Mouse (Mus musculus) kidney, postnatal 0 days (tissue): ENCODE results near the gene Pcdh18. TPM values are rescaled to one million over a fixed set of nuclear protein-coding genes. Genes with fewer than 3 reads are reported as not detected.

Experiments used
- ATAC-seq: fragments of 200-750 bp; cut with Nextera tagmentation; replicated peaks from 2 replicates; pipeline ENCODE4 v1.8.0; 2017; ENCODE audit warnings: low read depth, moderate number of reproducible peaks, moderate TSS enrichment, moderate library complexity; ENCODE audit not compliant: low FRiP score
- DNase-seq: peaks from one replicate; pipeline ENCODE4 v3.0.0-alpha.2; 2016; ENCODE audit warnings: low spot score
- H3K27ac ChIP-seq: fragments of 300-500 bp; sonication (generic); 2 replicates; pipeline ENCODE4 v1.5.1; 2014; ENCODE audit warnings: mild to moderate bottlenecking
- H3K27me3 ChIP-seq: fragments of 300-500 bp; sonication (generic); 2 replicates; pipeline ENCODE4 v1.6.1; 2014; ENCODE audit warnings: low read length, mixed read lengths; ENCODE audit not compliant: insufficient read depth
- H3K36me3 ChIP-seq: fragments of 300-500 bp; sonication (generic); 2 replicates; pipeline ENCODE4 v1.6.1; 2014; ENCODE audit warnings: low read length, mixed read lengths; ENCODE audit not compliant: insufficient read depth
- H3K4me1 ChIP-seq: fragments of 300-500 bp; sonication (generic); replicated peaks from 2 replicates; pipeline ENCODE4 v1.6.1; 2014; ENCODE audit warnings: antibody characterized with exemption, low read length, mixed read lengths; ENCODE audit not compliant: insufficient read depth
- H3K4me2 ChIP-seq: fragments of 300-500 bp; sonication (generic); 2 replicates; pipeline ENCODE4 v1.6.1; 2014; ENCODE audit warnings: mild to moderate bottlenecking, low read length, moderate library complexity, mixed read lengths
- H3K4me3 ChIP-seq: fragments of 300-500 bp; sonication (generic); replicated peaks from 2 replicates; pipeline ENCODE4 v1.5.1; 2014; ENCODE audit warnings: low read depth, low read length
- H3K9ac ChIP-seq: fragments of 300-500 bp; sonication (generic); 2 replicates; pipeline ENCODE4 v1.6.1; 2014; ENCODE audit warnings: low read depth, low read length
- H3K9me3 ChIP-seq: fragments of 300-500 bp; sonication (generic); replicated peaks from 2 replicates; pipeline ENCODE4 v1.6.1; 2016; ENCODE audit warnings: low read length, inconsistent platforms, mixed read lengths
- CTCF ChIP-seq: IDR thresholded peaks from 2 replicates; pipeline ENCODE4 v1.5.1; 2016; ENCODE audit warnings: antibody characterized with exemption, low read depth, mild to moderate bottlenecking, moderate library complexity
- WGBS: fragments of 180-500 bp; shearing (Covaris S2); extraction: QIAGEN DNeasy Blood & Tissue Kit; methylation state at CpG from one replicate; pipeline ENCODE4 v1.1.7; 2014; 5-methylcytosine and 5-hydroxymethylcytosine counted together
- polyA plus RNA-seq: library from polyadenylated mRNA; unstranded; fragments of >200 nt; fragmentation: Nextera tagmentation; extraction: Ambion mirVana; gene quantifications from 2 replicates; pipeline ENCODE4 v1.2.1, GENCODE M21; 2015

The Pcdh18 gene
- polyA plus RNA-seq, 1 experiment from 2014 or later, result 24.5 TPM

DNA sequence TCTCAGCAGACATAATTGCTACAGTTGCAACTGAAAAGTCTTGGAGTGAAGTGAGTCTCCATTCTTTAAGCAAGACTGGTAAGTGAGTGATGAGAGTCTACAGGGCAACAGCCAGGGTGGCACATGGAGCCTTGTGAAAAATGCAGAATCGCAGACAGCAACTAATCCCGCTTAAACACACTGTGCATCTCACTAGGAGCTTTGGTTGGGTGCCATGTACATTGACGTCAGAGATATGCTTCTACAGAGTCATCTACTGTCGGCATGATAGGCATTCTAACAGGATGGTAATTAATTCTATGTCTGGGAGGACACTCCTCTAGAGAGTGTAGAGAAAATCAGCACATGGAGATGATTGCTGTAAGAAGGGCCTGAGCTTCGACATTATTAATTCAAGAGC lies 5.6 kb upstream of the Pcdh18 start:
- no peaks in the 10 kb centered on the region for H3K4me1 ChIP-seq
- no peak overlapping the region for H3K9ac ChIP-seq
- no peaks in the 10 kb centered on the region for H3K9me3 ChIP-seq
- no peak overlapping the region for H3K4me2 ChIP-seq
- no peak overlapping the region for H3K4me3 ChIP-seq
- H3K27me3 ChIP-seq, result no peaks in the 10 kb centered on the region
- no peaks in the 10 kb centered on the region for H3K36me3 ChIP-seq
- 77% methylated on average over 5 of the region's 5 CpGs for WGBS
- ATAC-seq, result no peak
- no peak overlapping the region for H3K27ac ChIP-seq
- DNase-seq, result no peak
- TF ChIP-seq CTCF, result no peak

DNA sequence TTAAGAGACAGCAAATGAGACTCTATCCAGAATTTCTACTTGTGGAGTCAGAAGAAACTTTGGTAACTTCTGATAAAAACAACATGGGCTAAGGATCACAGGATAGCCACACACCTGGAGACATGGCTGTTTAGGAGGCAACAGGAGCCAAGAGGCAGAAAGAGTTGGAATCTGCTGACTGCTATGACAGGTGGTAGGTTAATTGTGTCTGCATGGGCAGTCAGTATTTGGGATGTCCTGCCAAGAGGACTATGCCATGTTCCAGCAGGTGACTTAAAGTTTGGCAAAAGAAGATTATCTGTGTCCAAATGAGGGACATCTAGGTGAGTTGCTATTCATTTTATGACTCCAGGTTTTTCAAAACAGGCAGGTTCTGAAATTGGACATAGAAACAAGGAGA lies 4.8 kb upstream of the Pcdh18 start:
- ATAC-seq, result no peak
- no peak overlapping the region for H3K27ac ChIP-seq

DNA sequence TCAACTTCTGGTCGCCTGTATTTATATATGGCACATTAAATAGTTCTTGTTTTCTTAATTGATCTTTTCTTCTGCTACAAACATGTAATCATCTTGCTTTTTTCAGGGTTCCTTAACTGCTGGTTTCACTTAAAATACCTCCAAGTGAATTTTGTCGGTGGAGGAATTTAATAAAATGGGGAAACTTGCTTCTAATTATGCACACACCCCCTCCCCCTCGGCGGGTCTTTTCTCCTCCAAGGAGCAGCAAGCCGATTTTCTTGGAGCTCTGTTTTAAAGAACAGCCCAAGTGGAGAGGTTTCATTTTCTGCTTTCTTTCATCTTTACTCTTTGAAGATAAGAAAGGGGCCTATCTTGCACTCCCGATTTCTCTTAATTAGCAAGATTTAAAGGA lies 498 bp upstream of the Pcdh18 start:
- Histone ChIP-seq H3K4me2 (peak overlapping the region; percentile 73), H3K4me3 (peak overlapping the region; percentile 61), H3K27ac (peak overlapping the region; percentile 91), H3K9ac (peak overlapping the region; percentile 63), H3K9me3 (no peaks in the 10 kb centered on the region), H3K27me3 (no peaks in the 10 kb centered on the region), H3K36me3 (0 out of 2 replicates have a peak, but pooled peaks cover 3% of the 10 kb centered on the region), H3K4me1 (no peaks in the 10 kb centered on the region)
- DNase-seq, result peak; percentile 71
- ATAC-seq, result no peak
- TF ChIP-seq CTCF, result no peak
- 1% methylated on average over 6 of the region's 6 CpGs for WGBS

More for the DNA sequence above, 4.8 kb upstream of the Pcdh18 start:
- Histone ChIP-seq H3K36me3 (no peaks in the 10 kb centered on the region), H3K4me2 (no peak overlapping the region), H3K9ac (no peak overlapping the region), H3K9me3 (no peaks in the 10 kb centered on the region), H3K27me3 (no peaks in the 10 kb centered on the region), H3K4me1 (no peaks in the 10 kb centered on the region), H3K4me3 (no peak overlapping the region)
- TF ChIP-seq CTCF, result no peak
- DNase-seq, result no peak

DNA sequence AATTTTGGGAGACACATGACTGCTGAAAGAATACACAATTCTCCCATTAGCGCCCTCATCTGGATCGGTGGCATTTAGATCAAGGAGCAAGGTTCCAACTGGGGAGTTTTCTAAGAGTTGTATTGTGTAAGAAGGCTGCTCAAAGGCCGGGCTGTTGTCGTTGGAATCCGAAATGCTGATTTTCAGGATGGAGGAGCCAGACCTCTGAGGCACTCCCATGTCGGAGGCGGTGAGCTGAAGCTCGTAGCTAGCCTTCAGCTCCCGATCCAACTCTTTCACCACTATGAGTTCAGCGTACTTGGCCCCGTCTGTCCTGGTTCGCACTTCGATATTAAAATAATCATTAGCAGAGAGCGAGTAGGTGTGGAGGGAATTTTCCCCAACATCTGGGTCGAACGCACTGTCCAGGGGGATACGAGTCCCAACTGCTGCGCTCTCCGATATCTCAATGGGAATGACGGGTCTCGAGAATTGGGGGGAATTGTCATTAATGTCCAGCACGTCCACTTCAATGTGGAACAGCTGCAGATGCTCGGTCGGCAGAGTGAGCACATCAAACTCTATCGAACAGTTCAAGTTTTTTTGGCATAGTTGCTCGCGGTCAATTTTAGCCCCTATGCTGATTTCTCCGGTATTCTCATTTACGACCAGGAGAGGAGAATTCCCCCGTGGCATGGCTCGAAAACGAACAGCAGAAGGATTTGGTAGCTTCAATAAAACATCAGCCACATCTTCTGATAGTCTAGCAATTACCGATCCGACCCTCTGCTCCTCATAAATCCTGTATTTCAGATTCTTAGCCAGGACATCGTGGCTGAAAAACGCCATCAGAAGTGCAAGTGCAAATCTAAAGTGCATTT lies 909 bp downstream of the Pcdh18 start:
- TF ChIP-seq CTCF, result peak; percentile 53
- no peaks in the 10 kb centered on the region for H3K9me3 ChIP-seq
- H3K4me1 ChIP-seq, result no peaks in the 10 kb centered on the region
- 2% methylated on average over 36 of the region's 36 CpGs for WGBS
- H3K4me3 ChIP-seq, result peak overlapping the region; percentile 61
- peak overlapping the region; percentile 73 for H3K4me2 ChIP-seq
- H3K27me3 ChIP-seq, result no peaks in the 10 kb centered on the region
- H3K9ac ChIP-seq, result peak overlapping the region; percentile 63
- DNase-seq (peak; percentile 82), ATAC-seq (no peak)
- 0 out of 2 replicates have a peak, but pooled peaks cover 3% of the 10 kb centered on the region for H3K36me3 ChIP-seq
- H3K27ac ChIP-seq, result peak overlapping the region; percentile 91

DNA sequence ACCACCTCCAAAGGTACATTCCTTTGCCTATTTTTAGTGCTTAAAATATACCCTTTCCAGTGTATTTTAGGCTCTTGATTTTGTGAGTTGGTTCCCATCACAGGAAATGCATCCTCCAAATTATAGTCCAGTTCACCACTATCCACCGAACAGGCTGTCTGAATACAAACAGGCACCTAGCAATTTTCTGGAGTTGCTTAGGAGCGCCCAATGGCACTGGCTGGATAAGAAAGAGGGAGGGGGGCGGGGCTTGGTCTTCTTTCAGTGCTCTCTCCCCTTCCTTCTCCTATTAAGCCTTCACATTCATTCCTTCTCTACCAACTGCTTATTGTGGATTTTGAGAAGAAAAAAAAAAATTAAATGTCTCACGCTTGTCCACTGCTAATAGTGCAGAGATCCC lies 4.4 kb downstream of the Pcdh18 start:
- 81% methylated on average over 4 of the region's 4 CpGs for WGBS

DNA sequence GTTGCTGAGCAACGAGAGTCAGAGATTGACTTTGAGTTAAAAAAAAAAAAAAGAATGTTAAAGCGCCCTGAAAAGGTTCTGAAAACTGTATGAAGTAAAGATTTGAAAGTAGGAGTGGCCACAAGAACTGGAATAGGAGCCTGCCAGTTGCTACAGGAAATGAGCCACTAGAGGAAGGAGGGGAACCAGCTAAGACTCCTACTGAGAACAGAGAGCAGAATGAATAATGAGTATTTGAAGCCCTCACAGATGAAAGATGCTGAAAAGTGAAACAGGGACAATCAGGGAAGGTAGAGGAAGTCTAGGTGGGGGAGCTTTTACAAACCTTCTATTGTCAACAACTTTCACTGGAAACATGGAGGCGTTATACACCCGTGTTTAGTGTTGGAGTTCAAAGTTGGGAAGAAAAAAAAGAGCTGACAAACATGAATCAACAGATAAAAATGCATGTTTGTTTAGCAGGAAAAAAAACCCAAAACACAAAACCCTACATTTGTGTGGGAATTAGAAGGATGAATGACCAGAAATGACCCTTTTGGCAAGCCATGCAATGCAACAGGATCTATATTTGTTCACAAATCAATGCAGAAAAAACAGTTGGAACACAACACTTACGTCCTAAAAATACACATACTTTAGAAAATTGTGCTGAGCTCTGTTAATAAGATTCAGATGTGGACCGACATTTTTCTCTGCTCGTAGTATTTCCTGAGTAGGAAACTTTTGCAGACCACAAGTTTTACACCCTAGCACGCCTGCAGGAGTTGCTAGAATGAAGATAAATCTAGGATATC lies 7.4 kb downstream of the Pcdh18 start:
- Histone ChIP-seq H3K27ac (no peak overlapping the region), H3K9ac (no peak overlapping the region), H3K27me3 (no peaks in the 10 kb centered on the region), H3K36me3 (peaks cover 18% of the 10 kb centered on the region), H3K4me2 (no peak overlapping the region), H3K4me3 (no peak overlapping the region), H3K9me3 (no peaks in the 10 kb centered on the region), H3K4me1 (no peaks in the 10 kb centered on the region)
- no peak for ATAC-seq
- 56% methylated on average over 8 of the region's 8 CpGs for WGBS
- TF ChIP-seq CTCF, result no peak
- peak; percentile 57 for DNase-seq

More for the DNA sequence above, 4.4 kb downstream of the Pcdh18 start:
- Histone ChIP-seq H3K36me3 (peaks cover 9% of the 10 kb centered on the region), H3K9me3 (no peaks in the 10 kb centered on the region), H3K4me1 (no peaks in the 10 kb centered on the region), H3K27me3 (no peaks in the 10 kb centered on the region), H3K9ac (no peak overlapping the region), H3K27ac (no peak overlapping the region), H3K4me3 (peak overlapping the region; percentile 61; the same call in 1 of the 2 replicates), H3K4me2 (peak overlapping the region; percentile 73)
- no peak for DNase-seq
- ATAC-seq, result no peak
- TF ChIP-seq CTCF, result no peak
